Mouse (Mus musculus) urinary bladder, postnatal 36 days (tissue): Measurements from ENCODE around the gene Nae1.

Experiments used
- DNase-seq, 2 experiments: peaks; one replicate each; pipeline ENCODE4 v3.0.0; 2022; ENCODE audit warnings: low spot score in 2 of 2, mixed read lengths in 1 of 2

Gene Nae1

GRCm38 (mm10) chr8:104529671-104530070, 4.8 kb downstream of the Nae1 start:
- DNase-seq, result no peak

GRCm38 (mm10) chr8:104517872-104518271, 16.6 kb downstream of the Nae1 start:
- DNase-seq, result no peak

DNA sequence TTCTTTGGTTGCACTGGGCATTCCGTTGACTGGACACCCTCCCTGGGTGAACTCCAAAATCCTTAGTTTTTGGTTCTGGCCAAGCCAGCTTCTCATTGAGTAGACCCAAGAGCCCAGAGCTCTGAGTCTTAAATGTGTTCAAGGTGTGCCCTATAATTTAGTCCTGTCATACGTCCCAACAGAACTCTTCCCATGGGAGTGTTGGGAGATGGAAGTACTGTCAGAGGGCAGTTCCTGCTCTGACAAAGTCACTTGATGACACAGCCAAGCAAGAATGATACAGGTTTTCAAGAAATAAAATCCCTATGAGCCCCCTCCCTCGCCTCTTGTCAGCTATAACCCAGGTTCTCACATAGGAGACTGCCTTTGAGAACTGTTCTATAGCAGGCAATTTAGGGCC, 24.3 kb downstream of the Nae1 start:
- DNase-seq, result no peak

DNA sequence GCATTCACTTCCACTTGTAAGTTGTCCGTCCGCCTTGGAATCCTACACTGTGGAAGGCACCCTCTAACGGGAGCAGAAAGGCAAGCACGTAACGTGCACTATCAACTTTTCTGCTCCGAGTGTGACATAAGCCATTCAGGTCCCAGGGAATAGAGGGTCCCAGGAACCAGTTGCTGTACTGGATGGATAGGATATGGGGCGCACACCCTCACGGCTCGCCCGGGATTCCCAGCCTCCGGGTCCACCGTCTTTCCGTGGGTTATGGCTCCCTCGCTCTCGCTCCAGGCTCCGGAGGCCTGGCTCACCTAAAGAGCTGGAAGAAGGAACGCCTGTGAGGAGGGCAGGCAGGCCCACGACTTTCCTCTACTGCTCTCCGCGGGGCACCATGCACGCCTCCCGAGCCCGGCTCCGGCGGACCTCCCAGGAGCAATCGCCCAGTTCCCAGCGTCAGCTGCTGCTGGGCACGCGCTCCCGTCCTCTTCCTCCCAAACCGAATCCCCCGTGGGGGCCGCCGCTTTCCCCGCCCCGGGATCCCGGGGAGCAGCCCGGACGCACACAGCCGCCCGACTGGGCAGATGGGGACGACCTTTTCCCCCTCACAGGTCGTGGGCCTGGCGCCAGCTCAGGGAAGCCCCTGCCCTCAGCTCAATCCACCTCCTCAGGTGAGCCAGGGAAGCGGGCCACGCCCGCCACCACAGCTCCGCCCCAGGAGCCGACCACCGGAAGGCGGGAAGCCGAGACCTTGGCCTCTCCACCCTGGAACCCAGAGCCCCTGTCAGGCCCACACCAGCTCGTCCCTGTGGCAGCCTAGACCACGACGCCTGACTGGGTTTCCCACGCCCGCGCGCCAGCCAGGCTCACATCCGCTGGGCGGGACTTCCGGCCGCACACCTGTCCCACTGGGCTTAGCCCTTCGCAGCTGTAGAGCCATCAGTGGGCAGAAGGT, 25.1 kb downstream of the Nae1 start, which contains the start of gene Terb1:
Gene Terb1, minus strand, starts transcription at position 850 of the 946 bp plus-strand sequence.
- DNase-seq, result peak; percentile 9 to 24

- no peak for DNase-seq
These were observed 55.3 kb downstream of the Nae1 start for GRCm38 (mm10) chr8:104479091-104479490.

GRCm38 (mm10) chr8:104472465-104472864, 62.0 kb downstream of the Nae1 start:
- DNase-seq, result no peak

DNA sequence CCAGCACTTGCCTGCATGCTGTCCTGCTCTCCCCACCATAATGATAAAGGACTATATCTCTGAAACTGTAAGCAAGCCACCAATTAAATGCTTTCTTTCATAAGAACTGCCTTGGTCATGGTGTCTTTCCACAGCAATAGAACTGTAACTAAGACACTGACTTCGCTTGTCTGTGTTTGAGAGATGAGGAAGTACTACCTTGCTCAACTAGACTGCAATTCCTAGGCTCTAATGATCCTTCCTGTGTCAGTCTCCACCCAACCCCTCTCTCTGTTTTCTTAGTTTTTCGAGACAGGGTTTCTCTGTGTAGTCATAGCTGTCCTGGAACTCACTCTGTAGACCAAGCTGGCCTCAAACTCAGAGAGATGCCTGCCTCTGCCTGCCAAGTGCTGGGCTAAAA, 67.0 kb downstream of the Nae1 start:
- no peak for DNase-seq
